Mouse (Mus musculus): ENCODE measurements around the gene Ccdc120. TPM values are rescaled to one million over a fixed set of nuclear protein-coding genes. Genes with fewer than 3 reads are reported as not detected.

Ccdc120 gene
- total and polyA plus RNA-seq, 2 experiments from 2014 or later, result 53.3 to 183 TPM

DNA sequence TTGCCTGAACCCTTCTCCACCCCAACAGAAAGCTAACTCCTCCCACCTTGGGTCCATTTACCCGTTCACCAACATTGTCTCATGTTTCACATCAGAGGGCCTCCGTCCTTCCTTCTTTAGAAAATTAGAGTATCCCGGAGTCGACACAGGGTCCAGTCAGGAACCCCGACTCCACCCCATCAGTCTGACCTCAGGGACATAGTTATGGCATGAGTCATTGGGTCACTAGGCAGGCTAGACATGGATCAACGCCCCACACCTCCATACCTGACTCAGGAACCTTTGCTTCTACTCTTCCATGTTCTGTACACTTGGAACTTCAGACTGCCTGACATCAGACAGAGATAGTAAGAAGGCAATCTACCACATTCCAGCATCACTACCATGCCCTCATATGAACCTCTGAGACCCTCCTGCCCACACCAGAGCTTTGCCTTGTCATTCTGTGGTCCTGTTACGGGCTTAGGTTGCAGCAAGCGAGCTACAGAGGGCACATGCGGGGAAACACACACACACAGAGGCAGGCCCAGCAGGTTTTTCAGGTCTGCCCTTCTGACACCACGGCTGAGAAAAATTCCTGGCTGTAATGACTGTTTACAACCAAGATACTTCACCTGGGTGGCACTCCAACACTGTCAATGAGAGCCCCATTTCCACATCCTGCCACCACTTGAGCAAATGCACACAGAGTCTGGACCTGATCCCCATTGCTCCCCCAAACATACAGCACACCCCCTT lies 10.5 kb downstream of the Ccdc120 start:
- no peaks in the 10 kb centered on the region for H3K4me1 ChIP-seq (ENCODE audit: insufficient read depth, low read length)
- no peak for ATAC-seq
- 77% methylated on average over 10 of the region's 10 CpGs for WGBS
- H3K27ac ChIP-seq, result no peak overlapping the region
- no peaks in the 10 kb centered on the region for H3K36me3 ChIP-seq (ENCODE audit: insufficient read depth, low read length)
- no peak overlapping the region for H3K4me3 ChIP-seq (ENCODE audit: low read length)
- no peak overlapping the region for H3K9ac ChIP-seq (replicated peaks; ENCODE audit: low read length)
- no peak for TF ChIP-seq CTCF (IDR thresholded peaks at IDR 0.05; ENCODE audit: low read depth)
- H3K9me3 ChIP-seq (ENCODE audit: low read length), result no peaks in the 10 kb centered on the region
- H3K4me2 ChIP-seq (ENCODE audit: low read depth, low read length), result no peak overlapping the region
- H3K27me3 ChIP-seq (ENCODE audit: insufficient read depth, low read length), result no peaks in the 10 kb centered on the region
- no peak for DNase-seq (ENCODE audit: low spot score)

GRCm38 (mm10) chrX:7739336-7740081 lies 11.2 kb downstream of the Ccdc120 start:
- ATAC-seq, result peak; percentile 50; the same call in 1 of the 2 replicates
- Histone ChIP-seq H3K9me3 (ENCODE audit: low read length) (no peaks in the 10 kb centered on the region), H3K4me2 (ENCODE audit: low read depth, low read length) (no peak overlapping the region), H3K27ac (no peak overlapping the region), H3K4me1 (ENCODE audit: insufficient read depth, low read length) (no peaks in the 10 kb centered on the region), H3K4me3 (ENCODE audit: low read length) (no peak overlapping the region), H3K36me3 (ENCODE audit: insufficient read depth, low read length) (no peaks in the 10 kb centered on the region), H3K9ac (replicated peaks; ENCODE audit: low read length) (no peak overlapping the region), H3K27me3 (ENCODE audit: insufficient read depth, low read length) (no peaks in the 10 kb centered on the region)
- WGBS, result 71% methylated on average over 14 of the region's 14 CpGs
- no peak for TF ChIP-seq CTCF (IDR thresholded peaks at IDR 0.05; ENCODE audit: low read depth)
- DNase-seq (ENCODE audit: low spot score), result peak; percentile 41

DNA sequence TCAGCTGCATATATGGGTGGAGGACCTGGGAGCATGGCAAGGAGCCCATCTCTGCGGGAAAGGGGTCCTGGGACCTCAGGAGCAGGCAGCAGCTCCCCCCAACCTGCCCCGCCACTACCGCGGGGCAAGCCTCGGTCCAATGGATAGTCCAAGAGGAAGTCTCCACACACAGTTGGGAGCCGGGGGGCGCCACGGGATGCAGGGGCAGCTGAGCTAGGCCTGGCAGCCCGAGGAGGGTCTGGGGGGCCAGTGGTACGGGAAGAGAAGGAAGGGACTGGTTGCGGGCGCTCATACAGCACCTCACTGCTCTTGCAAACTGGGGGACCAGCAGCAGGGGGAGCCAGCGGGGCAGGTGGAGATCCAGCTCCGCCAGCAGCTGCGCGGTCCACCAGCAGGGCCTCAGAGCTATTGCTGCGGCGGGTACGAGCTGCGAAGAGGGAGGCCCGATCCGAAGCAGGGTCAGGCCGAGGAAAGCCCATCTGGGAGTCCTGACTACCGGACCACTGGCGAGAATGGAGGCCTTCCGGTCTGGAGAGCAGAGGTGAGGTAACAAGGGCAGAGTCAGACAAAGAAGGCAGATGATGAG lies 17.0 kb downstream of the Ccdc120 start:
- peak; percentile 55; the same call in 1 of the 2 replicates for ATAC-seq
- peak; percentile 53 for DNase-seq (ENCODE audit: low spot score)
- Histone ChIP-seq H3K36me3 (ENCODE audit: insufficient read depth, low read length) (no peaks in the 10 kb centered on the region), H3K9ac (replicated peaks; ENCODE audit: low read length) (no peak overlapping the region), H3K27me3 (ENCODE audit: insufficient read depth, low read length) (no peaks in the 10 kb centered on the region), H3K9me3 (ENCODE audit: low read length) (no peaks in the 10 kb centered on the region), H3K4me1 (ENCODE audit: insufficient read depth, low read length) (no peaks in the 10 kb centered on the region), H3K27ac (no peak overlapping the region), H3K4me3 (ENCODE audit: low read length) (no peak overlapping the region), H3K4me2 (ENCODE audit: low read depth, low read length) (no peak overlapping the region)
- 40% methylated on average over 25 of the region's 26 CpGs for WGBS
- TF ChIP-seq CTCF (IDR thresholded peaks at IDR 0.05; ENCODE audit: low read depth), result peak; percentile 66

GRCm38 (mm10) chrX:7728922-7729265 lies 21.8 kb downstream of the Ccdc120 start:
- H3K4me2 ChIP-seq (ENCODE audit: low read depth, low read length), result peak overlapping the region; percentile 55
- H3K9ac ChIP-seq (replicated peaks; ENCODE audit: low read length), result peak overlapping the region; percentile 43
- ATAC-seq (no peak; the same call in 1 of the 2 replicates), DNase-seq (ENCODE audit: low spot score) (no peak)
- 43% methylated on average over 4 of the region's 4 CpGs for WGBS
- H3K27ac ChIP-seq, result peak overlapping the region; percentile 76
- H3K27me3 ChIP-seq (ENCODE audit: insufficient read depth, low read length), result no peaks in the 10 kb centered on the region
- H3K9me3 ChIP-seq (ENCODE audit: low read length), result no peaks in the 10 kb centered on the region
- TF ChIP-seq CTCF (IDR thresholded peaks at IDR 0.05; ENCODE audit: low read depth), result no peak
- H3K4me3 ChIP-seq (ENCODE audit: low read length), result peak overlapping the region; percentile 42
- no peaks in the 10 kb centered on the region for H3K36me3 ChIP-seq (ENCODE audit: insufficient read depth, low read length)
- H3K4me1 ChIP-seq (ENCODE audit: insufficient read depth, low read length), result no peaks in the 10 kb centered on the region

DNA sequence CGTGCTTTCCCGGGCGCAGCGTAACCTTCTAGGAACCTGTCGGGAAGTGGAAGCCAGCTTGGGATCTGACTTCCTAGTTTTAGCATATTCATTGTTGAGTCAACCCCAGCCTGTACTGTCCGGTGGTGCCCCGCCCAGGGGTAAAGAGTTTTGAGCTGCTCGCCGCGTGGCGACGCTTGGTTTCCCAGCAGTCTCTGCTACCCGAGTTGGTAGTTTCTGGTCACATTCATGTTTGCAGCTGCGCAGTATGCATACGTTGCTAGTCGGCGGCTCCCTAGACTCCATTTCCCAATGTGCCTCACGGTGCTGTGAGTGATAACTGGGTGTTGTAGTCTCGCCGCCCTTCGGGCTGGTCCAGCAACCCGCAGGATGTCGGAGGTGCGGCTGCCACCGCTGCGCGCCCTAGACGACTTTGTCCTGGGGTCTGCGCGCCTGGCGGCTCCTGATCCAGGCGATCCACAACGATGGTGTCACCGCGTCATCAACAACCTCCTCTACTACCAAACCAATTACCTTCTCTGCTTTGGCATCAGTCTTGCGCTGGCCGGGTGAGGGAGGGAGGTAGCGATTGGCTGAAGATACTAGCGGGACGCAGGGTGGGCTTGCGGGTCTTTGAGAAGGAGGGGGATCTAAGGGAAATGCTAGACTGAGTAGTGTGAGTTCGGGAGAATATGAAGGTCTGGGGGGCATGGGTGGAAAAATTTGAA lies 22.3 kb downstream of the Ccdc120 start, which contains the start of gene Praf2:
TSS of gene Praf2 (plus strand) at position 225 of the 707 bp plus-strand sequence.
- no peaks in the 10 kb centered on the region for H3K27me3 ChIP-seq (ENCODE audit: insufficient read depth, low read length)
- no peaks in the 10 kb centered on the region for H3K4me1 ChIP-seq (ENCODE audit: insufficient read depth, low read length)
- ATAC-seq (peak; percentile 95), DNase-seq (ENCODE audit: low spot score) (peak; percentile 90)
- 32% methylated on average over 42 of the region's 42 CpGs for WGBS
- H3K9ac ChIP-seq (replicated peaks; ENCODE audit: low read length), result peak within 1 kb of the TSS; percentile 43
- H3K4me3 ChIP-seq (ENCODE audit: low read length), result peak within 1 kb of the TSS; percentile 42
- H3K9me3 ChIP-seq (ENCODE audit: low read length), result no peaks in the 10 kb centered on the region
- peak within 1 kb of the TSS; percentile 55 for H3K4me2 ChIP-seq (ENCODE audit: low read depth, low read length)
- peak; percentile 13; the same call in 1 of the 2 replicates for TF ChIP-seq CTCF (IDR thresholded peaks at IDR 0.05; ENCODE audit: low read depth)
- no peaks in the 10 kb centered on the region for H3K36me3 ChIP-seq (ENCODE audit: insufficient read depth, low read length)
- H3K27ac ChIP-seq, result peak within 1 kb of the TSS; percentile 76

DNA sequence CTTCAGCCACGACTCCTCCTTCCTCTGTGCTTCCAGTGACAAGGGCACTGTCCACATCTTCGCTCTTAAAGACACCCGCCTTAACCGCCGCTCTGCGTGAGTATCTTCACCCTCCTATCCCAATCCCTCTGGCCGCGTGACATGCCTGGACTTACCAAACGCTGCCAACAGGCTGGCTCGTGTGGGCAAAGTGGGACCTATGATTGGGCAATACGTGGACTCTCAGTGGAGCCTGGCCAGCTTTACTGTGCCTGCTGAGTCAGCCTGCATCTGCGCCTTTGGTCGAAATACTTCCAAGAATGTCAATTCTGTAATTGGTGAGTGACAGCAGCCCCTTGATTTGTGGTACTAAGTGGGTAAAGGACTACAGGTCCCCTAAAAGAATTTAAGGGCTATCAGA lies 23.5 kb downstream of the Ccdc120 start:
- Histone ChIP-seq H3K4me3 (ENCODE audit: low read length) (no peak overlapping the region), H3K9ac (replicated peaks; ENCODE audit: low read length) (no peak overlapping the region), H3K36me3 (ENCODE audit: insufficient read depth, low read length) (no peaks in the 10 kb centered on the region), H3K9me3 (ENCODE audit: low read length) (no peaks in the 10 kb centered on the region), H3K4me2 (ENCODE audit: low read depth, low read length) (no peak overlapping the region), H3K27ac (no peak overlapping the region), H3K27me3 (ENCODE audit: insufficient read depth, low read length) (no peaks in the 10 kb centered on the region), H3K4me1 (ENCODE audit: insufficient read depth, low read length) (0 out of 2 replicates have a peak, but pooled peaks cover 4% of the 10 kb centered on the region)
- no peak for DNase-seq (ENCODE audit: low spot score)
- 89% methylated on average over 13 of the region's 13 CpGs for WGBS
- ATAC-seq, result no peak
- TF ChIP-seq CTCF (IDR thresholded peaks at IDR 0.05; ENCODE audit: low read depth), result no peak

Measured in hindbrain, postnatal 0 days (tissue).